Mouse (Mus musculus) MEL (cell line): ENCODE data around the gene Cd8a. TPM values are rescaled to one million over a fixed set of nuclear protein-coding genes. Genes with fewer than 3 reads are reported as not detected.

ENCODE experiments used
- DNase-seq: peaks from one replicate; pipeline ENCODE4 v3.0.0; 2011; ENCODE audit warnings: low read depth, low spot score
- H3K27ac ChIP-seq: 2 replicates; pipeline ENCODE4 v1.5.1; 2012; ENCODE audit warnings: low read depth, mild to moderate bottlenecking, control low read depth, low read length, moderate library complexity; ENCODE audit not compliant: control insufficient read depth
- H3K27me3 ChIP-seq, 2 experiments: fragments of 150-350 bp in 1 of 2; sonication (generic) in 1 of 2; 2 replicates each; pipeline ENCODE4 v1.6.1; 2012; ENCODE audit warnings: low read length in 2 of 2, mild to moderate bottlenecking in 2 of 2, improper control_type of control experiment in 1 of 2, moderate library complexity in 1 of 2; ENCODE audit not compliant: insufficient read depth in 2 of 2, control insufficient read depth in 1 of 2
- H3K36me3 ChIP-seq, 2 experiments: 2 replicates each; pipeline ENCODE4 v1.6.1; 2012 to 2014; ENCODE audit warnings: low read length in 2 of 2, improper control_type of control experiment in 1 of 2, inconsistent platforms in 1 of 2, mild to moderate bottlenecking in 1 of 2; ENCODE audit not compliant: insufficient read depth in 2 of 2, control insufficient read depth in 1 of 2
- H3K4me1 ChIP-seq, 2 experiments: fragments of 150-350 bp in 1 of 2; sonication (generic) in 1 of 2; 2 replicates each; pipeline ENCODE4 v1.6.1; 2012; ENCODE audit warnings: low read length in 2 of 2, improper control_type of control experiment in 1 of 2, mild to moderate bottlenecking in 1 of 2; ENCODE audit not compliant: insufficient read depth in 2 of 2, control insufficient read depth in 1 of 2
- H3K4me3 ChIP-seq, 2 experiments: fragments of 150-350 bp in 1 of 2; sonication (generic) in 1 of 2; 2 replicates each; pipeline ENCODE4 v1.5.1; 2012; ENCODE audit warnings: low read depth in 2 of 2, low read length in 2 of 2, mild to moderate bottlenecking in 2 of 2, moderate library complexity in 2 of 2, control low read depth in 1 of 2, improper control_type of control experiment in 1 of 2; ENCODE audit not compliant: control insufficient read depth in 1 of 2, insufficient read depth in 1 of 2
- H3K79me2 ChIP-seq: 2 replicates; pipeline ENCODE4 v1.6.1; 2012; ENCODE audit warnings: mild to moderate bottlenecking, low read length, moderate library complexity; ENCODE audit not compliant: control insufficient read depth, poor library complexity, insufficient read depth
- H3K9ac ChIP-seq: 2 replicates; pipeline ENCODE4 v1.6.1; 2012; ENCODE audit warnings: low read depth, mild to moderate bottlenecking, control low read depth, low read length, moderate library complexity; ENCODE audit not compliant: control insufficient read depth, poor library complexity, severe bottlenecking
- H3K9me3 ChIP-seq: fragments of 150-350 bp; sonication (generic); replicated peaks from 2 replicates; pipeline ENCODE4 v1.6.1; 2012; ENCODE audit warnings: mild to moderate bottlenecking, low read length, improper control_type of control experiment, moderate library complexity; ENCODE audit not compliant: insufficient read depth
- BHLHE40 ChIP-seq: IDR thresholded peaks from 2 replicates; pipeline ENCODE4 v1.6.1; 2012; ENCODE audit warnings: low read depth, mild to moderate bottlenecking, inconsistent platforms, low read length, improper control_type of control experiment, borderline replicate concordance
- CHD1 ChIP-seq: IDR thresholded peaks from 2 replicates; pipeline ENCODE4 v1.6.1; 2012; ENCODE audit warnings: low read depth, mild to moderate bottlenecking, inconsistent platforms, low read length, improper control_type of control experiment
- CHD2 ChIP-seq: IDR thresholded peaks from 2 replicates; pipeline ENCODE4 v1.6.1; 2011; ENCODE audit warnings: low read length, improper control_type of control experiment
- CTCF ChIP-seq, 3 experiments: IDR thresholded peaks in 2 of 3; conservative IDR thresholded peaks in 1 of 3; 2 replicates each; pipeline ENCODE4 v1.5.1; 2011 to 2012; ENCODE audit warnings: low read length in 3 of 3, low read depth in 2 of 3, mild to moderate bottlenecking in 2 of 3, improper control_type of control experiment in 1 of 3, inconsistent platforms in 1 of 3, mixed read lengths in 1 of 3, moderate library complexity in 1 of 3; ENCODE audit not compliant: control insufficient read depth in 1 of 3, insufficient read depth in 1 of 3, poor library complexity in 1 of 3, severe bottlenecking in 1 of 3
- E2F4 ChIP-seq: IDR thresholded peaks from 2 replicates; pipeline ENCODE4 v1.6.1; 2011; ENCODE audit warnings: low read depth, low read length, improper control_type of control experiment, borderline replicate concordance
- ELF1 ChIP-seq: IDR thresholded peaks from 2 replicates; pipeline ENCODE4 v1.6.1; 2014; ENCODE audit warnings: low read depth, mild to moderate bottlenecking, inconsistent platforms, low read length, improper control_type of control experiment, moderate library complexity
- EP300 ChIP-seq, 2 experiments: IDR thresholded peaks; 2 replicates each; pipeline ENCODE4 v1.6.1; 2011; ENCODE audit warnings: improper control_type of control experiment in 2 of 2, low read length in 2 of 2, low read depth in 1 of 2, mild to moderate bottlenecking in 1 of 2
- ETS1 ChIP-seq: IDR thresholded peaks from 2 replicates; pipeline ENCODE4 v1.6.1; 2012; ENCODE audit warnings: low read depth, mild to moderate bottlenecking, inconsistent platforms, low read length, improper control_type of control experiment, moderate library complexity
- GATA1 ChIP-seq: IDR thresholded peaks from 2 replicates; pipeline ENCODE4 v1.6.1; 2011; ENCODE audit warnings: low read depth, low read length, improper control_type of control experiment
- HCFC1 ChIP-seq: IDR thresholded peaks from 2 replicates; pipeline ENCODE4 v1.6.1; 2012; ENCODE audit warnings: low read depth, mild to moderate bottlenecking, inconsistent platforms, low read length, improper control_type of control experiment, moderate library complexity
- KAT2A ChIP-seq: conservative IDR thresholded peaks from 2 replicates; pipeline ENCODE4 v1.6.1; 2012; ENCODE audit warnings: low read depth, low read length, improper control_type of control experiment, inconsistent platforms
- MAFK ChIP-seq: IDR thresholded peaks from 2 replicates; pipeline ENCODE4 v1.6.1; 2011; ENCODE audit warnings: low read depth, mild to moderate bottlenecking, low read length, improper control_type of control experiment, borderline replicate concordance
- MAZ ChIP-seq: IDR thresholded peaks from 2 replicates; pipeline ENCODE4 v1.6.1; 2012; ENCODE audit warnings: low read depth, mild to moderate bottlenecking, inconsistent platforms, low read length, improper control_type of control experiment
- MEF2A ChIP-seq: IDR thresholded peaks from 2 replicates; pipeline ENCODE4 v1.6.1; 2014; ENCODE audit warnings: low read depth, mild to moderate bottlenecking, inconsistent platforms, low read length, improper control_type of control experiment; ENCODE audit not compliant: poor library complexity, insufficient replicate concordance, severe bottlenecking; ENCODE audit errors: extremely low read depth
- MXI1 ChIP-seq: IDR thresholded peaks from 2 replicates; pipeline ENCODE4 v1.6.1; 2011; ENCODE audit warnings: mild to moderate bottlenecking, low read depth, low read length, improper control_type of control experiment
- NELFE ChIP-seq: IDR thresholded peaks from 2 replicates; pipeline ENCODE4 v1.6.1; 2011; ENCODE audit warnings: low read depth, low read length, improper control_type of control experiment
- NRF1 ChIP-seq: IDR thresholded peaks from 2 replicates; pipeline ENCODE4 v1.6.1; 2014; ENCODE audit warnings: low read depth, mild to moderate bottlenecking, inconsistent platforms, low read length, improper control_type of control experiment, moderate library complexity; ENCODE audit not compliant: poor library complexity, insufficient read depth, severe bottlenecking
- POLR2AphosphoS5 ChIP-seq: IDR thresholded peaks from 2 replicates; pipeline ENCODE4 v1.6.1; 2012; ENCODE audit warnings: low read depth, borderline replicate concordance, mild to moderate bottlenecking, inconsistent platforms, low read length, moderate library complexity, mixed read lengths
- ZKSCAN1 ChIP-seq: IDR thresholded peaks from 2 replicates; pipeline ENCODE4 v1.6.1; 2012; ENCODE audit warnings: low read depth, mild to moderate bottlenecking, inconsistent platforms, low read length, improper control_type of control experiment, moderate library complexity
- ZNF384 ChIP-seq: IDR thresholded peaks from 2 replicates; pipeline ENCODE4 v1.6.1; 2012; ENCODE audit warnings: low read depth, mild to moderate bottlenecking, inconsistent platforms, low read length, improper control_type of control experiment
- polyA plus RNA-seq, 2 experiments: library from polyadenylated mRNA; stranded (reverse) in 1 of 2; unstranded in 1 of 2; fragments of >175 nt in 1 of 2; fragments of >200 nt in 1 of 2; gene quantifications; 2 replicates each; pipeline versions ENCODE4 v1.2.1 to v1.2.4; 2012; ENCODE audit warnings: low replicate concordance in 2 of 2, low read depth in 1 of 2; ENCODE audit not compliant: insufficient read length in 2 of 2, insufficient read depth in 1 of 2, missing spikeins in 1 of 2
- total RNA-seq: library from RNA; depleted of rRNA; stranded (reverse); fragments of 300-350 nt; gene quantifications from 2 replicates; pipeline ENCODE4 v1.2.3, GENCODE M21; 2012

The Cd8a gene
- total and polyA plus RNA-seq, 3 experiments, result not detected

GRCm38 (mm10) chr6:71374311-71374829, 1.1 kb downstream of the Cd8a start:
- Histone ChIP-seq H3K27ac (no peak overlapping the region), H3K4me3 (no peak overlapping the region), H3K36me3 (no peaks in the 10 kb centered on the region), H3K9me3 (no peaks in the 10 kb centered on the region), H3K79me2 (no peaks in the 10 kb centered on the region), H3K4me1 (no peaks in the 10 kb centered on the region), H3K9ac (no peak overlapping the region), H3K27me3 (peaks cover 0 to 5% of the 10 kb centered on the region in 2 experiments; a peak in 3 of 4 replicates)
- no peak for DNase-seq
- TF ChIP-seq GATA1, result no peak
- no peak for TF ChIP-seq ZNF384
- TF ChIP-seq HCFC1, result no peak
- TF ChIP-seq CTCF (IDR thresholded peaks at IDR 0.05 in 2 of 3, conservative IDR thresholded peaks at IDR 0.05 in 1 of 3; ENCODE audit: control insufficient read depth in 1 of 3, insufficient read depth in 1 of 3, low read depth in 2 of 3, low read length in 3 of 3, poor library complexity in 1 of 3, severe bottlenecking in 1 of 3), result no peak
- no peak for TF ChIP-seq MAFK
- no peak for TF ChIP-seq POLR2AphosphoS5
- TF ChIP-seq MXI1, result no peak

GRCm38 (mm10) chr6:71374921-71375320, 1.7 kb downstream of the Cd8a start:
- TF ChIP-seq MXI1, result no peak
- no peak for TF ChIP-seq MAZ
- no peak for TF ChIP-seq KAT2A
- no peak for TF ChIP-seq NRF1
- TF ChIP-seq ZNF384, result no peak
- no peak for TF ChIP-seq NELFE
- no peak for TF ChIP-seq CHD2
- no peak for TF ChIP-seq EP300 (IDR thresholded peaks at IDR 0.05; ENCODE audit: low read depth in 1 of 2, low read length in 2 of 2)
- TF ChIP-seq CHD1, result no peak
- no peak overlapping the region for H3K27ac ChIP-seq
- no peak overlapping the region for H3K9ac ChIP-seq
- H3K27me3 ChIP-seq, result peaks cover 0 to 5% of the 10 kb centered on the region in 2 experiments; a peak in 3 of 4 replicates
- no peak overlapping the region for H3K4me3 ChIP-seq
- H3K9me3 ChIP-seq, result no peaks in the 10 kb centered on the region
- no peak for DNase-seq
- no peaks in the 10 kb centered on the region for H3K79me2 ChIP-seq
- no peaks in the 10 kb centered on the region for H3K36me3 ChIP-seq
- no peaks in the 10 kb centered on the region for H3K4me1 ChIP-seq

GRCm38 (mm10) chr6:71376711-71377110, 3.5 kb downstream of the Cd8a start:
- Histone ChIP-seq H3K27me3 (peaks cover 0 to 5% of the 10 kb centered on the region in 2 experiments; a peak in 3 of 4 replicates), H3K9ac (no peak overlapping the region)
- TF ChIP-seq MAFK (no peak), CHD2 (no peak), MAZ (no peak), MEF2A (no peak), E2F4 (no peak), MXI1 (no peak), ETS1 (no peak), CHD1 (no peak), KAT2A (no peak), BHLHE40 (no peak), ZKSCAN1 (no peak), ELF1 (no peak)
- TF ChIP-seq, all 39 proteins: peak for 0
- Histone ChIP-seq H3K36me3 (no peaks in the 10 kb centered on the region), H3K27ac (no peak overlapping the region), H3K4me1 (no peaks in the 10 kb centered on the region), H3K9me3 (no peaks in the 10 kb centered on the region), H3K79me2 (no peaks in the 10 kb centered on the region), H3K4me3 (no peak overlapping the region)
- no peak for DNase-seq
